8 mouse cellular contexts compared by ENCODE assay signal in the genomic region with DNA sequence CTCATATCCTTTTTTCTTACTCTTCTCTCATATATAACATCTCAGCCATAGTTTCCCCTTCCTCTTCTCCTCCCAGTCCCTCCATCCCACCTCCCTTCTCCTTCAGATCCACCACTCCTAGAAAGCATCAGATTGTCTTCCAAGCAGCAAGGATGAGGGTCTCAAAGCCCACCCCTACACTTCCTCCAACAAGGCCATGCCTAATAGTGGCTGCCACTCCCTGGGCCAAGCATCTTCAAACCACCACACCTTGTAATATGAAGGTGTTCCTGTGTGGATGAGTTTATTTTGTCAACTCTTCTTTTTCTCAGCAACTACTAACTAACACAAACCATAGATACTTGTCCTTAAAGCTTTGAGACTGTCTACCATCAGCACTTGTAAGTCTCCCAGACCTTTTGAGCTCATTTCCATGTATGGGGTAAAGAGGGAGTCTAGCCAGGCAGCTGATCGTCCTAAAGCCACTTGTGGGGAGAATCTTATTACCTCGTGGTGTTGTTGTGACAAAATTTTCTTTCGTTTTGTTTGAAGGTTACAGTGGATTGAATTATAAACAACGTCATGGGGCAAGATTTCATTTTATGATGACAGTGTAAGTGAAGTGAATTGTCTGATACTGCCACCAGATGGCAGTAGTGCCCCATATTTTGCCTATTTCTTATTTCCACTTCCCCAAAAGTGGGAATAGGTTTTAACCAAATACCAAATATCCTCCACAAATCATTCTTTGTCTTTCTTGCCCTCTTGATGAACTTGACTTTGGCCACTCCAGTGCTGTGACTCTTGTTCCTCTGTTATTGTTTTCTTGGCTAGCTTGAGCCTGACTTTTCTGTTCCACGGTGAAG. TPM values are rescaled to one million over a fixed set of nuclear protein-coding genes. Genes with fewer than 3 reads are reported as not detected.
DNase-seq lines count a peak whose midpoint lies in the region; ATAC-seq and TF ChIP-seq lines count a peak whose summit lies in the region.

No protein-coding gene starts in this region.

- ATAC-seq in hindbrain, embryonic 11.5 days (ENCODE audit: low FRiP score), result peak; percentile 50
- ATAC-seq in midbrain, embryonic 15.5 days (replicated peaks), result peak; percentile 55

- H3K4me3 ChIP-seq in bone marrow, adult 2 months (replicated peaks; ENCODE audit: control insufficient read depth, low read depth, low read length), result no peak overlapping the region
- no peak overlapping the region for H3K4me3 ChIP-seq in hindbrain, embryonic 11.5 days (ENCODE audit: low read depth, low read length)
- no peak overlapping the region for H3K4me3 ChIP-seq in midbrain, embryonic 15.5 days

- TF ChIP-seq POLR2A in bone marrow, adult 2 months (IDR thresholded peaks at IDR 0.05; ENCODE audit: borderline replicate concordance, control insufficient read depth, low read depth, low read length), result no peak

- H3K9me3 ChIP-seq in hindbrain, embryonic 11.5 days (ENCODE audit: control insufficient read depth, low read length), result no peaks in the 10 kb centered on the region
- H3K9me3 ChIP-seq in midbrain, embryonic 15.5 days, result no peaks in the 10 kb centered on the region

- 15% methylated on average over 5 of the region's 5 CpGs for WGBS in bone marrow, adult 2 months
- WGBS in hindbrain, embryonic 11.5 days, result 19% methylated on average over 5 of the region's 5 CpGs
- 18% methylated on average over 5 of the region's 5 CpGs for WGBS in midbrain, embryonic 15.5 days

- DNase-seq in urinary bladder, postnatal 25 days (ENCODE audit: low spot score), result peak; percentile 32
- DNase-seq in urinary bladder, adult 2 months (ENCODE audit: low spot score), result no peak
- DNase-seq in fibroblast of lung, adult 2 months (ENCODE audit: low read depth), result peak; percentile 65
- DNase-seq in hindbrain, embryonic 11.5 days (ENCODE audit: low spot score), result peak; percentile 77
- peak; percentile 66 to 76 for DNase-seq in left cerebral cortex, postnatal 25 days (ENCODE audit: low spot score in 2 of 2)
- DNase-seq in thymus, postnatal 14 days, result peak; percentile 50

- TF ChIP-seq CTCF in bone marrow, adult 2 months (IDR thresholded peaks at IDR 0.05; ENCODE audit: control insufficient read depth, insufficient read depth, low read length), result peak; percentile 38; the same call in 1 of the 2 replicates

- no peaks in the 10 kb centered on the region for H3K36me3 ChIP-seq in hindbrain, embryonic 11.5 days (ENCODE audit: control insufficient read depth, insufficient read depth, low read length)
- H3K36me3 ChIP-seq in midbrain, embryonic 15.5 days (replicated peaks), result 0 out of 2 replicates have a peak, but pooled peaks cover 6% of the 10 kb centered on the region

- no peaks in the 10 kb centered on the region for H3K4me1 ChIP-seq in bone marrow, adult 2 months (ENCODE audit: control insufficient read depth, insufficient read depth, low read length)
- no peaks in the 10 kb centered on the region for H3K4me1 ChIP-seq in hindbrain, embryonic 11.5 days (replicated peaks; ENCODE audit: control insufficient read depth, insufficient read depth, low read length)
- H3K4me1 ChIP-seq in midbrain, embryonic 15.5 days, result no peaks in the 10 kb centered on the region

- H3K27ac ChIP-seq in bone marrow, adult 2 months (ENCODE audit: control insufficient read depth, insufficient read depth, low read depth, low read length, poor library complexity), result no peak overlapping the region
- no peak overlapping the region for H3K27ac ChIP-seq in hindbrain, embryonic 11.5 days (ENCODE audit: low read depth, low read length)
- no peak overlapping the region for H3K27ac ChIP-seq in midbrain, embryonic 15.5 days

- H3K4me2 ChIP-seq in hindbrain, embryonic 11.5 days (replicated peaks; ENCODE audit: low read depth, low read length), result no peak overlapping the region
- no peak overlapping the region for H3K4me2 ChIP-seq in midbrain, embryonic 15.5 days

- no peak overlapping the region for H3K9ac ChIP-seq in hindbrain, embryonic 11.5 days (ENCODE audit: low read depth, low read length)
- no peak overlapping the region for H3K9ac ChIP-seq in midbrain, embryonic 15.5 days

- peaks cover 24% of the 10 kb centered on the region; the same call in 1 of the 2 replicates for H3K27me3 ChIP-seq in hindbrain, embryonic 11.5 days (ENCODE audit: control insufficient read depth, insufficient read depth, low read length)
- no peaks in the 10 kb centered on the region; the same call in 1 of the 2 replicates for H3K27me3 ChIP-seq in midbrain, embryonic 15.5 days (replicated peaks)

- intact Hi-C loops in left cerebral cortex, postnatal 25 days (cut with DNase I), result loop anchor here (1.0 to 10.0 kb wide), 4 partner anchors 140 to 1413 kb away; partner anchors contain the start of genes Acrv1 and Cdon

RNA-seq across cellular contexts. Expression of gene Rpusd4, which starts 14.6 kb away (rescaled TPM):
- polyA plus RNA-seq in urinary bladder, adult 2 months (2012; rRNA removed), result 13.7 and 14.8 TPM in 2 replicates
- polyA plus RNA-seq in bone marrow, adult 2 months (2011; ENCODE audit: insufficient read depth, insufficient read length, low replicate concordance, missing spikeins), result 4.5 and 15.5 TPM in 2 replicates
- polyA plus RNA-seq in hindbrain, embryonic 11.5 days (2014; fragmentation: Nextera tagmentation; extraction: Ambion mirVana), result 27.1 and 29.6 TPM in 2 replicates
- 1 to 10 TPM; 8.4 to 9.2 TPM for total RNA-seq in left cerebral cortex, postnatal 25 days (2021)
- 17.3 and 18.8 TPM in 2 replicates for polyA plus RNA-seq in midbrain, embryonic 15.5 days (2015; fragmentation: Nextera tagmentation; extraction: Ambion mirVana)

RNA-seq across cellular contexts. Expression of gene Fam118b, which starts 14.6 kb away (rescaled TPM):
- 12.5 and 16.1 TPM in 2 replicates for polyA plus RNA-seq in urinary bladder, adult 2 months (2012; rRNA removed)
- 11.4 and 11.6 TPM in 2 replicates for polyA plus RNA-seq in bone marrow, adult 2 months (2011; ENCODE audit: insufficient read depth, insufficient read length, low replicate concordance, missing spikeins)
- polyA plus RNA-seq in hindbrain, embryonic 11.5 days (2014; fragmentation: Nextera tagmentation; extraction: Ambion mirVana), result 71.4 and 84.8 TPM in 2 replicates
- total RNA-seq in left cerebral cortex, postnatal 25 days (2021), result 10 to 100 TPM; 23.5 to 25.2 TPM
- 64.5 and 66.3 TPM in 2 replicates for polyA plus RNA-seq in midbrain, embryonic 15.5 days (2015; fragmentation: Nextera tagmentation; extraction: Ambion mirVana)
